Mouse (Mus musculus) right cerebral cortex, postnatal 4 days (tissue): ENCODE data around the gene Nup37.

Experiments used
- DNase-seq: peaks from one replicate; pipeline ENCODE4 v3.0.0-alpha.2; 2022

Gene Nup37

DNA sequence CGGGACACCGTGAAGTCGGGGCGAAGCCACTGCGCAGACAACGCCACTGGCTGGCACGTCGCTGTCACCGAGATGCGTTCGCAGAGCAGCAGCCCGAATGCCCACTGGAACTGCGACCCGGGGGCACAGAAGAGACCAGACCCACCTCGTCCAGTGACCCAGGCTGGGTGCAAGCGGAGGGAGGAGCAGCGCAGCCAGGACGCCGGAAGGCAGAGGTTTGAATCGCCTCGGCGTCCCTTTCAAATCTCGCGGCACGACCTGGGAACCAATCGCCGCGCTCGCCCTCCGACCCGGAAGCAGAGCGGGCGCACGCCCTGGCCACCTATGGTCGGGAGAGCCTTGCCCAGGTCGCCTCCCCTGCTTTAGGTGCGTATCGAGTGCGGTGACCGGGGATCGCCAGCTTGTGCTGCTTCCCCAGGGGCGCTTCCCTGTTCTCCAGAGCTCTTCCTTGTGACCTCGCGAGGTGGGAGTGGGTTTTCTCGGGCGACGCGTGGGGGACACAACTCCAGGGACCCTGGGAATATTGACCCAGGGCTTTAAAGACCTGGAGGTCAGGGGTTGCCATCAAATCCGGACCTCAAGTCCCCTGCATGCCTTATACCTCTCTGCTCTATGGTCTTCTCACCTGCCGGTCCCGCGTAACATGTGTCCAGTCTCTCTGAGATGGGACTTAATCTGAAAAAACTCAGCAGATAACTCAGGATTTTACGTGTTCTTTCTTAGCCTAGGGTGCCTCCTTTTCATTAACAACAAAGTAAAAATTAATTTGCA is at the start of gene Nup37, which contains the start of gene Parpbp:
Nup37 (plus strand) TSS at position 286 of the 771 bp plus-strand sequence.
Parpbp (minus strand) TSS at position 235 of the 771 bp plus-strand sequence.
- peak; percentile 91 for DNase-seq

DNA sequence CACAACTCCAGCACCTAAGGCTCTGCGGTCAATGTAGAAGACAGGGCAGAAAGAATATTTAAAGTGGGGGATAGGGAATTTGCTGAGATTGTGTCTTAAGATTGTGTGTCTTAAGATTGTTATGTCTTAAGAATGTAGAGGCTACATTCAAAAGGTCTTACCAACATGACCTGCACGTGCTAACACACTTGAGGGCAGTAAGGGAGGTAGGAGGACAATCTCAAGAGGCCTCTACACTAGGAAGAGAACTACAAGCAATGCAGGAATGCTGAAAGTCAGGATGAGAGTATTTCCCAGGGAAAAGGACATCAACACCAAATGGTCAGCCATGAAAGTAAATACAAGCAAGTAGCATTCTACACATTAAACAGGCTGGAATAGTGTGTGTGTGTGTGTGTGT is 40.6 kb upstream of the Nup37 start:
- no peak for DNase-seq

- no peak for DNase-seq
Observed at GRCm38 (mm10) chr10:88113290-88113689, 33.5 kb upstream of the Nup37 start.

- no peak for DNase-seq
Observed at GRCm38 (mm10) chr10:88119721-88120120, 27.1 kb upstream of the Nup37 start.

DNA sequence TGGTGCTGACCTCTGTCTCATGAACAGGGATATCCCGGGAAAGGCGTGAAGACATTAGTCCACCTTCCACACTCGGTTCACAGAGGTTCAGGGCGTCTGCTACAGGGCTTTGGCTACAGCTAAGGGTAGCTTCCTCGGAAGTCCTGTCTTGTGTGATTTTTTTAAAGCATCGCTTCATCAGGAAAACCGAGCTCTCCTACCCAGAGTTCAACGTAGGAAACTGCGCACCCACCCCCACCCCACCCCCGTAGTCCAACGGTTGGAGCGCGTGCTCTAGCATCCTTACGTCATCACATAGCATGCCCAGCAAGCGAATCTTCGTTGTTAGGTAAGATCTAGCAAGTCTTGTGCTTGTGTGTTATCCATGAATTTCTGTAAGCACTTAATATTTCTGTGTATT is 11.2 kb upstream of the Nup37 start:
- DNase-seq, result no peak

GRCm38 (mm10) chr10:88146187-88146586 is 605 bp upstream of the Nup37 start:
- no peak for DNase-seq

GRCm38 (mm10) chr10:88150381-88150780 is 3.6 kb downstream of the Nup37 start:
- DNase-seq, result no peak

DNA sequence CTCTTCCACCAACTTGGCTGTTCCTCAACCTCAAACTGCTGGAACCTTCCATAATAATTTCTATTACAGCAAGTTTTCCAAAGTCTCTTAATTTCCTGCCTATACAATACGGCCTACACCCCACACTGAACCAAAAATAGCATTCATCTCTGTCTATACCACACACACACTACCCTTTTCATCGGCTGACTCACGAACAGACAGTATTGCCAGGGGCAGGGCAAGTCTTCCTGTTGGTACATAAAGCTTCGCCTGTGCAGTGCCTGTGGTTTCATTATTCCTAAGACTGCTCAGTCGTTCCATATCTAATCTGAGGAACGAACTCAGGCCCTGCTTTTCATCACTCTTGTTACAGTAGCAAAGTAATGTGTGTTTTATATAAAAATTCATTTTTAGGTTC is 4.9 kb downstream of the Nup37 start:
- no peak for DNase-seq

- no peak for DNase-seq
Observed at GRCm38 (mm10) chr10:88162096-88162495, 15.3 kb downstream of the Nup37 start.

DNA sequence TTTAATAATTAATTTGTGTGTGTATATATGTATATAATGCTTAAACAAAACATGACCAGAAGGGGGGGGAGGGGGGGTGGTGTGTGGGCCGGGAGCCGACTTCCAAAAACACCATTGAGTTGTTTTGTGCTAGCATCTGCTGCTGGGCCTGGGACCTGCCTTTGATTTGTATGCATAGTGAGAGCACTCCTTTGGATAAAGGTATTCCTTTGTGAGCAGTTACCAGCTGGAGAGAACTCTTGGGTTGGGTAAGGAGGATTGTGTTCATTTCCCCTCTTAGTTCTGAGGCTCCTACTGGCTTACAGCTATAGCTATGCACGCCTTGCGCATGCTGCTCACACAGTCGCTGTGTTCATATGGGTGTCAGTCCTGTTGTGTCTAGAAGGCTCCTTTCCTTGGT is 15.9 kb downstream of the Nup37 start:
- no peak for DNase-seq

- no peak for DNase-seq
Observed at GRCm38 (mm10) chr10:88166158-88166557, 19.4 kb downstream of the Nup37 start.

DNA sequence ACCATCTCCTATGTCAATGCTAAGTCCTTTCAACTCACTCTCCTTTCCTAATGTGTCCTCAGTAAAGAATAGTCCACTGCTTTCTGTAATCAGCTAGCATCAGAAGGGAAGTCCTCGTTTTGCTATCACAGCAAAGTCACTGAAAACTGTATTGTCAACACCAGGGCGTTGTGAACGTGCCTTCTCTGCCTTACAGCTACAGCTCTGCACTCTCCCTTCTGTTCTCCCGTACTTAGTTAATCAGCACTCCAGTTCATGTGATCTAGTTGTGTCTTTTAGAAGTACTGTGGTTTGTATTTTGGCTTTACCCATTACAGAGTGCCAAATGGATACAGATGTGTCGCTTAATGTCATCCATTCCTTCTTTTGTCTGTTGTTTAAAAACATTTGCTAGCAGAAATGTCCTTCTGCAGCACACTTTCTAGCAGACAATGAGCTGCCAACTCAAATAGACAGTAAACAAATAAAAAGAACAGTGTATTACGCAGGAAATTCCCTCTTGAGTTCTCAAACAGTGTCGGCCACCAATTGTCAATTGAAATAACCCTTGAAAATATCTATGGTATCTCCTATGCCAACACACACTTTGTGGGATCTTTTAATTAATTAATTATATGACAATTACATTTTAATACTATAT is 20.8 kb downstream of the Nup37 start:
- no peak for DNase-seq

DNA sequence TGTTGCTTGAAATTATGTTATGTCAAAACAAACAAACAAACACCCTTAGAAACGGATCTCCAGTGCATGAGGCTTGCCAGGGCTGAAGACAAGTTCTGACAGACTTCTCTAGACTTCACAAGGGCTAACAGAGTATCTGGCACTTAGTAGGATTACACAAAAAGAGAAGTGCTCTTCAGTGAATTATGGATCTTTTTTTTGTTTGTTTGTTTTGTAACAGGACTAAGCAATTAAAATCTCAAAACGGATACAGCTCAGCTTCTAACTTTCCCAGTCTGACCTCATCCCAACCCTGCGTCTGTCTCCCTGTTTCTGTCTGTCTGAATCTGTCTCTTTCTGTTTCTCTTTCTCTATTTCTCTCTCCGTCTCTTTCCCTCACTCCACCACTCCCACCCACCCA is 53.7 kb downstream of the Nup37 start:
- DNase-seq, result no peak

GRCm38 (mm10) chr10:88200951-88201638 is 54.3 kb downstream of the Nup37 start, which contains the start of gene Washc3:
Gene Washc3 (plus strand): TSS chr10:88201093.
- DNase-seq, result peak; percentile 92

GRCm38 (mm10) chr10:88201650-88202049 is 54.9 kb downstream of the Nup37 start:
- DNase-seq, result no peak

DNA sequence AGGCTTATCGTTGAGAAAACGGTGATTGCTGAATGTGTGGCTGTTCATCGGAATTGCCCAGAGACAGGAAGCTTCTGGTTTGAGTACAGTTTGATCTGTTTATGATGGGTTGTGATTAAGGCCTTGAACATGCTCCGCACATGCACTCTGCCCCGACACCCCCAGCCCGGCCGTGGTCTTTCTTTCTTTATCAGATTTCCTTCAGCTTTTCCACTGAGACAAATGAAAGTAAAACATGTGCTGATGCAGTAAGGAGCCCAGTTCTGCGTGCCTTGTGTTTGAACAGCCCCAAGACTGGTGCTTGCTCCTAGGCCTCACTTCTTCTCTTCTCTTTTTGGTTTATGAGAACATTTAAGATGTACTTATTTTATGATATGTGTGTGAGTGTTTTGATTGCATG is 55.8 kb downstream of the Nup37 start:
- DNase-seq, result no peak

DNA sequence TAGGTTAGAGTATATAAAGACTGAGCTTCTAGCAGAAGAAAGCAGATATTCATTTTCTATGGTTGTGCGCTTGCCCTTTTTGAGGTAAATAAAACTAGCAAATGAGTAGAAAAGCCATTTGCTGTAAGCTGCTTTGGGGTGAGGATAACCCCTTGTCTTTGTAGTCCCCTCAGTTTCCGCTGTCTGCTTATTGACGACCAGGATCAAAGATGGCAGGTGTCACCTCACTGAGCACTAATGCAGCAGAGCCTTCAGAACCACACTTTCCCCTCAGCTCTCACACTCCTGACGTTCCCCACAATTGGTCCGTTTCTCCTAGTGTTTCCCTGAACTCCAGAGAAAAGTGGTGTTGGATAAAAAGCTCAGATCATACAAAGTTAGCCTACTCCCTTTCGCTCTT is 56.4 kb downstream of the Nup37 start:
- DNase-seq, result no peak

DNA sequence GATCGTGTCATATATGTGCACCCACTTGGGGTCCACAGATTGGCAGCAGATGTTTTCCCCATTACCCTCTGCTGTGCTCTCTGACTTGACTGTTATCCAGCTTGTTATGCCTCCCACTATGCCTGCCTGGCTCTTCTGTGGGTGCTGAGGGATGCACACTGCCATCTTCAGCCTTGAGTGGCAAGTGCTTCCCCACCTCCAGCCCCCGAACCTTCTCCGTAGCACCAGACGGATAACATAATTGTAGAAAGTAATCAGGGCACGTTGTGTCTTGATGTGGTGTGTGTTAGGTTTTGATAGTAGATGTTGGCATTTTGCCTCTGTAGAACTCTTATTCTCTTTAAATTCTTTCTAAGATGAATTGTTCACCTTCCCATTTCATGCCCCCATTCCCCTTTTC is 65.9 kb downstream of the Nup37 start:
- no peak for DNase-seq

- DNase-seq, result no peak
Observed at GRCm38 (mm10) chr10:88214800-88215514, 68.2 kb downstream of the Nup37 start.

DNA sequence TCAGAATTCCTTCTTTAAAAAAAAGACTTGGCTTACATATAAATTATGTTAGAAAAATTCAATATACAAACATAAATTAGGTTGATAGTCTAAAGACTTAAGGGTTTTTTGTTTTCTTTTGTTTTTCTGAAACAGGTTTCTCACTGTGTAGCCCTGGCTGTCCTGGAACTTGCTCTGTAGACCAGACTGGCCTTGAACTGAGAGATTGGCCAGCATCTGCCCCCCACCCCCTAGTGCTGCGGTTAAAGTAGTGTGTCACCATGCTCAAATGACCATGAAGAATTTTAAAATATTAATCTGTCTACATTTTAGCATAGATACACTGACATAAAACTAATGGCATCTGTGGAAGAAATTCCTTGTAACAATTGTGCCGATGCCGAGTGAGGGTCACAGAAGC is 71.4 kb downstream of the Nup37 start:
- no peak for DNase-seq

- DNase-seq, result no peak
Observed at GRCm38 (mm10) chr10:88221718-88222117, 74.9 kb downstream of the Nup37 start.

DNA sequence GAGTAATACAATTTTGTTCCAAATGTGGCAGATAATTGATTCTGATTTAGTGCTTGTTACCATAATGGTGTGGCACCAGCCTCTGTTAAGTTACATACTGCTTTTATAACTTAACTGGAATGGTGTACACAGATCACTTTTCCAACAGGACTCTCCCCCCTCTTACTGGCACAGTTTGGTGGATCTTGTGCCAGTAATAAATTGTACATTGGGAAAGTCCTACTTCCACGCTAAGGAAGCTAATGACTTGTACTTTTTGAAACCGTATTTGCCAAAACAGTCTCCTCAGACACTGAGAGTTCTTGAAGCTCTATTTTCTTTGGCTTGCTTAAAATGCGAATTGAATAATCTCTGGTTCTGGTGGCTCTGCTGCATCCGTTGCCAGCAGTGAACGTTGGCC is 78.6 kb downstream of the Nup37 start:
- no peak for DNase-seq

GRCm38 (mm10) chr10:88227962-88228361 is 81.2 kb downstream of the Nup37 start:
- no peak for DNase-seq
